Mouse (Mus musculus) neural tube, embryonic 11.5 days (tissue): ENCODE results near the gene Tns1. TPM values are rescaled to one million over a fixed set of nuclear protein-coding genes. Genes with fewer than 3 reads are reported as not detected.
A peak's percentile ranks its signal among the peaks of the same experiment; 100 is the strongest.

Source experiments
- ATAC-seq: fragments of 200-750 bp; cut with Nextera tagmentation; 2 replicates; pipeline ENCODE4 v1.8.0; 2017; ENCODE audit warnings: moderate number of reproducible peaks, mild to moderate bottlenecking, moderate TSS enrichment, moderate library complexity; ENCODE audit not compliant: insufficient read depth, low FRiP score, low TSS enrichment
- DNase-seq: peaks from one replicate; pipeline ENCODE4 v3.0.0-alpha.2; 2015; ENCODE audit warnings: low spot score
- H3K27ac ChIP-seq: fragments of 300-500 bp; sonication (generic); 2 replicates; pipeline ENCODE4 v1.5.1; 2014; ENCODE audit warnings: low read depth, mild to moderate bottlenecking, low read length
- H3K27me3 ChIP-seq: fragments of 300-500 bp; sonication (generic); 2 replicates; pipeline ENCODE4 v1.6.1; 2014; ENCODE audit warnings: mild to moderate bottlenecking, low read length, mixed read lengths; ENCODE audit not compliant: control insufficient read depth, insufficient read depth
- H3K36me3 ChIP-seq: fragments of 300-500 bp; sonication (generic); 2 replicates; pipeline ENCODE4 v1.6.1; 2014; ENCODE audit warnings: mild to moderate bottlenecking, low read length, moderate library complexity, mixed read lengths; ENCODE audit not compliant: control insufficient read depth, insufficient read depth
- H3K4me1 ChIP-seq: fragments of 300-500 bp; sonication (generic); 2 replicates; pipeline ENCODE4 v1.6.1; 2014; ENCODE audit warnings: low read length, mixed read lengths; ENCODE audit not compliant: control insufficient read depth, insufficient read depth
- H3K4me2 ChIP-seq: fragments of 300-500 bp; sonication (generic); 2 replicates; pipeline ENCODE4 v1.6.1; 2014; ENCODE audit warnings: low read depth, mild to moderate bottlenecking, moderate library complexity
- H3K4me3 ChIP-seq: fragments of 300-500 bp; sonication (generic); 2 replicates; pipeline ENCODE4 v1.5.1; 2014; ENCODE audit warnings: low read depth, low read length
- H3K9ac ChIP-seq: fragments of 300-500 bp; sonication (generic); 2 replicates; pipeline ENCODE4 v1.6.1; 2014; ENCODE audit warnings: mild to moderate bottlenecking, low read length
- H3K9me3 ChIP-seq: fragments of 300-500 bp; sonication (generic); 2 replicates; pipeline ENCODE4 v1.6.1; 2016; ENCODE audit warnings: low read length; ENCODE audit not compliant: control insufficient read depth
- WGBS: fragments of 180-500 bp; shearing (Covaris S2); extraction: QIAGEN DNeasy Blood & Tissue Kit; methylation state at CpG from one replicate; pipeline ENCODE4 v1.1.7; 2014; 5-methylcytosine and 5-hydroxymethylcytosine counted together
- polyA plus RNA-seq: library from polyadenylated mRNA; unstranded; fragments of >200 nt; fragmentation: Nextera tagmentation; extraction: Ambion mirVana; gene quantifications from 2 replicates; pipeline ENCODE4 v1.2.1, GENCODE M21; 2014

Tns1 gene
- polyA plus RNA-seq, 1 experiment from 2014 or later, result 17.9 TPM

DNA sequence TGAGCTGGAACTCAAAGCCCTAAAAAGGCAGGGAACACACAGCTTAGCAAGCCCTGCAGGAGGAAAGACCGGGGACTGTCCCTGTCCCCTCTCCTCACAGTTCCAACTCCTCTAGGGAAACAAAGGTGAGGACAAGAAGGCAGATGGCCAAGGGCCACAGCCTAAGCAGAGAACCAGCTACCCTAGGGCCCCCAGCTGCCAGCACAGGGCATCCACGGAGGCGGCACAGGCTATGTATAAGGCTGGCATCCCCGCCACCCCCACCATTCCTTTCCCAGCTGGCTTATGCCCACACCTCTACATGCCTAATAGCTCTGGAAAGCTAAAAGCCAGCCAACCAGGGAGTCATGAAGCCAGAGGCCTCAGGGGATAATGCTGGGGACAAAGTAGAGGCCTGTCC lies 90.8 kb downstream of the Tns1 start:
- DNase-seq (no peak), ATAC-seq (no peak)
- peaks cover 19% of the 10 kb centered on the region for H3K4me1 ChIP-seq
- no peak overlapping the region for H3K4me3 ChIP-seq
- H3K27me3 ChIP-seq, result peaks cover 2% of the 10 kb centered on the region; the same call in 1 of the 2 replicates
- WGBS, result 84% methylated on average over 4 of the region's 4 CpGs
- no peak overlapping the region for H3K9ac ChIP-seq
- no peaks in the 10 kb centered on the region for H3K9me3 ChIP-seq
- H3K36me3 ChIP-seq, result no peaks in the 10 kb centered on the region
- no peak overlapping the region for H3K4me2 ChIP-seq
- no peak overlapping the region for H3K27ac ChIP-seq

DNA sequence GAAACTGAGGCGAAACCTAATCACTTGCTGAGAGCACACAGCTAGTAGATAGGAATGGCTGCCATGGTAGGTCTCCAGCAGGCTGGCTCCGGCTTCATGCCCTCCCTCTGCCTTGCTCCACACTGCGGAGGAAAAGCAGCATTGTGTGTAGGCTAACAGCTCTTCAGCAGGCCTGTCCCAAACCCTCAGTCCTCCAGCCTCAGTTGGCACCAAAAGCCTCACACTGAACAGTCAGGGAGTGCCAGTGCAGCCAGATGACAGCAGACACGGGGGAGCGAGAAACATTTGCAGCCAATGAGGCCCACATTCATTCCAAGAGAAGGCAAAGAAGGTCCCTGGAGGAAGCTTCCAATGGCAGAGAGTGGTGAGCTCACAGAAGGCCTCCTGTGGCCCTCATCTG lies 91.3 kb downstream of the Tns1 start:
- peaks cover 20% of the 10 kb centered on the region for H3K4me1 ChIP-seq
- no peak overlapping the region for H3K4me3 ChIP-seq
- H3K36me3 ChIP-seq, result no peaks in the 10 kb centered on the region
- no peak overlapping the region for H3K27ac ChIP-seq
- H3K9ac ChIP-seq, result no peak overlapping the region
- ATAC-seq (no peak), DNase-seq (no peak)
- H3K9me3 ChIP-seq, result no peaks in the 10 kb centered on the region
- no peak overlapping the region for H3K4me2 ChIP-seq
- 85% methylated on average over 5 of the region's 5 CpGs for WGBS
- peaks cover 2% of the 10 kb centered on the region; the same call in 1 of the 2 replicates for H3K27me3 ChIP-seq

DNA sequence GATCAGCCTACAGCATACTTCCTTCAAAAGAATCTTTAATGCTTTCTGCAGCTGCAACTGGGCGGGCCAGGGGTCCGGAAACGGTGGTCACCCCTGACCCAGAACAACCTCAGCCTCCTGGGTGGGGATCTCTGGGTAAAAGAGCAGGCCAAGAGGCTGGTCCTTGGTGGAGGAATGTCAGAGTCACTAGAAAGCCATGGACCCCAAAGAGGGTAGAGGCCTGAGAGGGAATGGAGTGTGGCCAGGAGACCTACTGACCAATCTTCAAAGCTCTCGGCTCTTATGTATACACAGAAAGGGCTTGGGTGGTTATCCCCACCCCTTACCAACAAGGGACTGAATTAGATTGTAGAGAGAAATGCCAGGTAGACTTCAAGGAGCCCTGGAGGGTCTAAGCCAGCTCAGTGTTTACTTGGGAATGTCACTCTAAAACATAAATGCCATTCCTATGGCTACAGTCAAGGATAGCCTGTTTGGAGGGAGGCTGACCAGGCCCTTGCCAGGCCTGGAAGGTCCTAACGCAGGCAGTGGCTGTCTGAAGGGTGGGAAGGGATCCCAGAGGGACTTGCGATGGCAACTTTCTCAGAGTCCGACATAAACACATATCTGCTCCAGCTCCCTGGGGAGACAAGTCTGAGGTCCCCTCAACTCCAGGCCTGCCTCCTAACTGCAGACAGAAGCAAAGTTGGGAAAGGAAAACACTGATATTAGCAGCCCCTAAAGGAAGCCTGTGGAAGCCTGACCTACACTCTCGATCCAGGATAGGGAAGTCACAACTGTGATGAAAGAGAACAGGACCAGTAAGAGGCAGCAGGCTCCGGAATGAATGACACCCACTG lies 92.3 kb downstream of the Tns1 start:
- no peaks in the 10 kb centered on the region for H3K9me3 ChIP-seq
- DNase-seq (no peak), ATAC-seq (no peak)
- H3K27me3 ChIP-seq, result peaks cover under 1% of the 10 kb centered on the region; the same call in 1 of the 2 replicates
- H3K4me2 ChIP-seq, result no peak overlapping the region
- no peak overlapping the region for H3K4me3 ChIP-seq
- no peak overlapping the region for H3K27ac ChIP-seq
- WGBS, result 69% methylated on average over 9 of the region's 9 CpGs
- H3K4me1 ChIP-seq, result peaks cover 22% of the 10 kb centered on the region
- H3K9ac ChIP-seq, result no peak overlapping the region
- no peaks in the 10 kb centered on the region for H3K36me3 ChIP-seq

DNA sequence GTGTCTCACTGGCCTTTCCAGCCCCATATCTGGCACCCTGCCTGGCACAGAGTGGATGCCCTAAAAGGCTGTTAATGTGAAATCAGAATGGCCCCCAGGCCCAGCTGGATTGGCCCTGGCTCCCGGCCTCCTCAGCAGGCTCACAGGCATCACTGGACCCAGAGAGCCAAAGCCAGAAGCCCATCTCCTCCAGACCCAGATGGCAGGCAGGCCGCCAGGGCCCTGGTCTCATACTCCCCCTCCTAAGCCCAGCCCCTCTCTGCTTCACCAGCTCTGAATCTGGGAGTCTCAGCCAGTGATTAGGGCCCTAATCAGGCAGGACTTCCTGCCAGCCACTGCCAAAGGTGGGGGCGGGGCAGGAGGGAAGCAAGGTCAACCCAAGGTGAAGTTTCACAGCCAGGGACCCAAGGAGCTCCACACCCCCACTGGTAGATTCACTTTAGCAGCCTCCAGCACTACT lies 93.3 kb downstream of the Tns1 start:
- no peaks in the 10 kb centered on the region for H3K36me3 ChIP-seq
- DNase-seq, result no peak
- no peaks in the 10 kb centered on the region for H3K27me3 ChIP-seq
- WGBS, result 18% methylated on average over 3 of the region's 3 CpGs
- peak overlapping the region; percentile 42; the same call in 1 of the 2 replicates for H3K27ac ChIP-seq
- no peak for ATAC-seq
- no peaks in the 10 kb centered on the region for H3K9me3 ChIP-seq
- peaks cover 18% of the 10 kb centered on the region for H3K4me1 ChIP-seq
- H3K4me3 ChIP-seq, result no peak overlapping the region
- H3K4me2 ChIP-seq, result no peak overlapping the region
- no peak overlapping the region for H3K9ac ChIP-seq

DNA sequence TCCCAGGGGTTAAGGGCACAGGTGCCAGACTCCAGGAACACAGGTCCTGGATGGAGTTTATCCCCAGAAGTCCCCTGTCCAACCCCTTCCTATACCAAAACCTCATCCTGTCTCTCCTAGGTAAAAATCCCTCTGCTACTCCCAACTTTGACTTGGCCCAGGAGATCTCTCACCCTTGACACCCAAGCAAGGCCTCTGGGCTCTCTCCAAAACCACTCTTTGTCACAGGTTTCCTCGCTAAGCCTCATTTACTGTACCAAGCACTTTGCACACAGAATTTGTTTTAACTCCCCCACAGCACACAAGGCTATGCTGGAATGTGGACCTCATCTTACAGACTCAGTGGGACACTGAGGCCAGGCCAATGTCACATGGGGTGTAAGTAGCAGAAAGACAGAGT lies 94.0 kb downstream of the Tns1 start:
- Histone ChIP-seq H3K9me3 (no peaks in the 10 kb centered on the region), H3K4me3 (no peak overlapping the region), H3K27ac (no peak overlapping the region), H3K27me3 (no peaks in the 10 kb centered on the region), H3K36me3 (no peaks in the 10 kb centered on the region), H3K4me2 (no peak overlapping the region), H3K4me1 (peaks cover 24% of the 10 kb centered on the region), H3K9ac (no peak overlapping the region)
- no peak for ATAC-seq
- 66% methylated on average over 1 of the region's 1 CpGs for WGBS
- no peak for DNase-seq

DNA sequence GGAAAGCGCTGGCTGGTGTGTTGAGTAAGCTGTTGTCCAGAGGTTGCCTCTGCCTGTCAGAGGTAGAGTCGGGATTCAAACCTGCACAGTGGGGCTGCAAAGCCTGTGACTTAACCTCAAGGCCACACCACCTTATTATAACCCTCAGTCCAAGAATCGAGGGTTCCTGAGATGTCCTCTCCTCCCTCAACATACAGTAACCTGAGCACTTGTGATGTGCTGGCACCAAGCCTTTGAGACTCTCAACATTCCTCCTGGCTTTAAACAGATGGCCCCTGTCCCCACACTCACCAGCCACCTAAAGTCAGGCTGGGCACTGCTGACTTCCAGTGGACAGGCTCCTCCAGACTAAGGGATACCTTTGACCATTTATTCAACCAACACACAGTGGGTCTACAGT lies 94.6 kb downstream of the Tns1 start:
- no peaks in the 10 kb centered on the region for H3K36me3 ChIP-seq
- H3K27ac ChIP-seq, result no peak overlapping the region
- H3K9ac ChIP-seq, result no peak overlapping the region
- 84% methylated on average over 3 of the region's 3 CpGs for WGBS
- no peak for DNase-seq
- no peak overlapping the region for H3K4me2 ChIP-seq
- no peak for ATAC-seq
- peaks cover 30% of the 10 kb centered on the region for H3K4me1 ChIP-seq
- H3K4me3 ChIP-seq, result no peak overlapping the region
- H3K27me3 ChIP-seq, result no peaks in the 10 kb centered on the region
- no peaks in the 10 kb centered on the region for H3K9me3 ChIP-seq

DNA sequence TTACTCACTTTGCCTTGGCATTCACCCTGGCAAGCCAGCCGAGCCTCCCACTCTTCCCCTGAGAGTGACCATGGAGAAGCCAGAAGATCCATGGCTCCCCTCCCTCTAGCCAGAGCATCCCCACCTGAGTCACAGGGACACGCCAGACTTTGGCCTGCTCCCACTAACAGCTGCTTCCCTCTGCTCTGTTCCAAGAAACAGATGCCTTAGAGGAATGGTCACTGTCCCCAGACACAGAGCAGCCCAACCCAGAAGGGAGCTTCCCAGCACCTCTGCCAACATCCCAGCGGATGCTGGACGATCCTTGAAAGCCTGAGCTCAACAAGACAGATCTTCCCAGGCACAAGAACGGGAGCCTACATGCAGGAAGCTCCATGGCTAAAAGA lies 95.4 kb downstream of the Tns1 start:
- H3K9me3 ChIP-seq, result no peaks in the 10 kb centered on the region
- DNase-seq (no peak), ATAC-seq (no peak)
- no peak overlapping the region for H3K4me2 ChIP-seq
- H3K4me3 ChIP-seq, result no peak overlapping the region
- no peak overlapping the region for H3K27ac ChIP-seq
- no peaks in the 10 kb centered on the region for H3K27me3 ChIP-seq
- no peak overlapping the region for H3K9ac ChIP-seq
- H3K36me3 ChIP-seq, result no peaks in the 10 kb centered on the region
- WGBS, result 82% methylated on average over 5 of the region's 5 CpGs
- H3K4me1 ChIP-seq, result peaks cover 32% of the 10 kb centered on the region

DNA sequence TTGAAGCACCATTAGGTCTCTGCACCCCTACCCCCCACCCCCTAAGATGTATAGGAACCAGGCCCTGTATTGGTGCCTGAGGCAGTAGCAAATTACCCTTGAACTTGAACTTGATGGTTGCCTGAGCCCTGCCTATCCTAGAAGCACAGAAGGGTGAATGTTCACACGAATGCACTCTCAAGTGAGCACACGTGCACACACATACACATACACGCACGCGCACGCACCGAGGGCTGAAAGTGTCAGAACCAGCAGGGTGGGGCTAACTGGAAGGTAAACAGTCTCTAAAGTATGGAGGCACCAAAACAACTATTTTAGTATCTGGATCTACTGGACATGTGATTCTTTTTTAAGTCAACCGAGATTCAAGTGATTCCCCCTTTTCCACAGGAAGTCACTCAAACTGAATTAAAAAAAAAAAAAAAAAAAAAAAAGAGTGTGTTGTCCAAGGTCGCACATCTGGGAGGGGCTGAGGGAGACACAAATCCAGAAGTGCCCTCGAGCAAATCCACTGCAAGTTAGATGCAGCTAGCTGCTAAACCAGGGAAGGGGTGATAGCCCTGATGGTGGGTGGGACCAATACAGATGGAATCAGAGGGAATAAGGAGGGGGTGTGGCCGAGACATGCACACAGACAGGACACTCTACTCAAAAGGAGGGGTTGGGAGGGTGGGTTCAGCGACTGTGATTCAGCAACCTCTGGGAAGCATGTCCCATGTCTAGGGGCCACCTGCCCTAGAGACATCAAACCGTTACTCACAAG lies 96.0 kb downstream of the Tns1 start:
- Histone ChIP-seq H3K9ac (no peak overlapping the region), H3K4me3 (no peak overlapping the region), H3K9me3 (no peaks in the 10 kb centered on the region), H3K36me3 (no peaks in the 10 kb centered on the region), H3K4me1 (peaks cover 32% of the 10 kb centered on the region), H3K27ac (no peak overlapping the region), H3K27me3 (no peaks in the 10 kb centered on the region), H3K4me2 (no peak overlapping the region)
- ATAC-seq (no peak), DNase-seq (no peak)
- 88% methylated on average over 13 of the region's 13 CpGs for WGBS
